Mouse (Mus musculus): ENCODE data around the gene Gtf2f2. TPM values are rescaled to one million over a fixed set of nuclear protein-coding genes. Genes with fewer than 3 reads are reported as not detected.

Gene Gtf2f2
- polyA plus RNA-seq, 1 experiment = 8.3 TPM

DNA sequence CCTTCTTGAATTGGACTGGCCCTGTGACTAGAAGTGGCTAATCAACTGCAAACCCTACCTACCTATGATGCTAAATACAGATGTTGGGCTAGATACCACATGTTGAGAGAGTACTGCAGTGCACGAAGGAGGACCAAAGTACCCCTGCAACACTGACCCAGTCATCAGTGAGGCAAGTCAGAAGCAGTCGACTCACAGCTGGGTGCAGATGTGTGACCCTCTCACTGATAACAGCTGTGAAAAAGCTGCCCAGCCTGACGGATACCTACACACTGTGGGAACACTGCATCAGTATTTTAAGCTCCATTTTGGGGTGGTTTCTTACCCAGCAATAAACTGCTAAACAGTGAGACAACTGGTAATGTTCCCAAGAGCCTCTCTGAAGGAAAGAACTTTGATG, 34.6 kb downstream of the Gtf2f2 start:
- TF ChIP-seq FLI1 (IDR thresholded peaks at IDR 0.05; ENCODE audit: low read length) (no peak), GATA1 (IDR thresholded peaks at IDR 0.05; ENCODE audit: borderline replicate concordance, low read length) (no peak)
- H3K36me3 ChIP-seq (replicated peaks; ENCODE audit: low read length) = peaks cover 23% of the 10 kb centered on the region
- H3K4me1 ChIP-seq = peaks cover 21% of the 10 kb centered on the region

DNA sequence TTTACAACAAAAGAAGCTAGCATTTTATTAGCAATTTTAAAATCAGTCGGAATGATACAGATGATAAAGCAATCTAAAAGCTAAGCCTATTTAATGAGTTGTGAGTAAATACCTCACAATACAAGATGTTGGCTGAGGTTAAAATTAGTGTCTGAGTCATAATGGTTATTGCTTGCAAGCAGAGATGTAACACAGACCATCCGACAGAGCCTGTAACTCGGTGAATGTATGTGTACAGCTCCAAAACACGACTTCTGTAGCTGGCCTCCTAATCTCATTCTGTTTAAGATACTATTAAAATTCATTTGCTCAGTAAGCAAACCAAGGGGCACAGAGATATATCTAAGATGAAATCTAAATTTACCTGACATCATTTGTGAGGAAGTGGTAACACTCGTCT, 43.4 kb downstream of the Gtf2f2 start:
- Histone ChIP-seq H3K9me3 (no peaks in the 10 kb centered on the region), H3K27me3 (replicated peaks) (no peaks in the 10 kb centered on the region), H3K36me3 (replicated peaks; ENCODE audit: low read length) (peaks cover 6% of the 10 kb centered on the region), H3K4me3 (replicated peaks) (no peak overlapping the region), H3K4me1 (peaks cover 11% of the 10 kb centered on the region; the same call in 1 of the 2 replicates)
- no peak for TF ChIP-seq GATA1 (IDR thresholded peaks at IDR 0.05; ENCODE audit: borderline replicate concordance, low read length)
- TF ChIP-seq FLI1 (IDR thresholded peaks at IDR 0.05; ENCODE audit: low read length) = no peak

More for the DNA sequence above, 34.6 kb downstream of the Gtf2f2 start:
- Histone ChIP-seq H3K4me3 (replicated peaks) (peak overlapping the region; percentile 47), H3K9me3 (no peaks in the 10 kb centered on the region), H3K27me3 (replicated peaks) (no peaks in the 10 kb centered on the region)

DNA sequence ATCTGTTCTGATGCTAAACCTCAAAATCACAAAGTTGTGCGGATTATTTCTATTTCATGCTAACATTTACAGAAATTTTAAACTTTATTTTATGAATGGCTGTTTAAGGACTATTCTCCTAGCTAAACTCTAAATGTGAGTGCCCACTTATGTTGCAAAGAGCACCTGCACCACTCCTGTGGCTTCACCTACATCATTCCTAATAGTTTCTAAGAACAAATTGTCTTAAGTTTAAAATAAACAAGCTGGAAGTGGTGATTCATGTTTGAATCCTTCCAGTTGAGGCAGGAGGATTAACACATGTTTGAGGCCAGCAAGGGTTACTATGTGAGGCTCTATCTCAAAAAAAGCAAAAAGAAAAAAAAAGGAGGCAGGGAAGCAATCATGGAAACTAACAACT, 46.2 kb downstream of the Gtf2f2 start:
- Histone ChIP-seq H3K4me1 (peaks cover 18% of the 10 kb centered on the region), H3K27me3 (replicated peaks) (no peaks in the 10 kb centered on the region), H3K9me3 (no peaks in the 10 kb centered on the region), H3K4me3 (replicated peaks) (no peak overlapping the region), H3K36me3 (replicated peaks; ENCODE audit: low read length) (peaks cover 6% of the 10 kb centered on the region)
- TF ChIP-seq GATA1 (IDR thresholded peaks at IDR 0.05; ENCODE audit: borderline replicate concordance, low read length) (no peak), FLI1 (IDR thresholded peaks at IDR 0.05; ENCODE audit: low read length) (no peak)

DNA sequence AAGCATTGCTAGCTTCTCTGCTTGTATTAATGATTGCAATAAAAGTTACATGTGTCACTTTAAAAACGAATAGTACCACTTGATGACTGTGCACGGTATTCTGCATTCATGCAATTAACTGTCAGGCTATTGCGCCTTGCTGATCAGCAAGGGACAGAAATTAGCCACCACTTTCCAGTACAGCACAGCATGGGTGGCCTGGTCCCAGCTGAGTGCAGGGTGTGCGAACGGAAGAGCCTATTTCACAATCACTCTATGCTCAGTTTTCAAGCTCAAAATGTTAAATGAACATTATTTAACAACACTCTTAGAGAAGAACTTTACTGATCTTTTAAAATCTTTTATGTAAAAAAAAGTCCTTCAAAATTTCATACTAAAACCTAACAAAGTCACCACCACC, 46.7 kb downstream of the Gtf2f2 start:
- no peak for TF ChIP-seq FLI1 (IDR thresholded peaks at IDR 0.05; ENCODE audit: low read length)
- no peak for TF ChIP-seq GATA1 (IDR thresholded peaks at IDR 0.05; ENCODE audit: borderline replicate concordance, low read length)
- Histone ChIP-seq H3K4me3 (replicated peaks) (no peak overlapping the region), H3K4me1 (peaks cover 22% of the 10 kb centered on the region), H3K36me3 (replicated peaks; ENCODE audit: low read length) (peaks cover 6% of the 10 kb centered on the region), H3K9me3 (no peaks in the 10 kb centered on the region), H3K27me3 (replicated peaks) (no peaks in the 10 kb centered on the region)

DNA sequence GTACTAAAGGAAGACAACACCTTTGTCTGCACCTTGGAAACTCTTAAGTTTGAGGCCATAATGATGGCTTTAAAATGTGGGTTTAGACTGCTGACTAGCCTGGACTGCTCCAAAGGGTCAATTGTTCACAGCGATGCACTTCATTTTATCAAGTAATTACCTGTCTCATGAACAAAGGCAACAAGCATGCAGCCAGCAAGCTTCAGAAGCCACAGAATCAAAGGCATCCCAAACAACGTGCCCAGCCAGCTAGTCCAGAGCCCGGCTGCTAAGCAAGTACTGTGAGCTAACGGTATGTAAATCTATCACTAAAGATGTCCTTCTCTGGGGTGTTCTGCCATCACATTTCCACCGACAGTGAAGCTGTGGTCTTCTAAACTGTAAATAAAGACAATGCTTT, 47.5 kb downstream of the Gtf2f2 start:
- Histone ChIP-seq H3K27me3 (replicated peaks) (no peaks in the 10 kb centered on the region), H3K36me3 (replicated peaks; ENCODE audit: low read length) (peaks cover 6% of the 10 kb centered on the region), H3K4me1 (peaks cover 23% of the 10 kb centered on the region), H3K4me3 (replicated peaks) (no peak overlapping the region), H3K9me3 (no peaks in the 10 kb centered on the region)
- TF ChIP-seq FLI1 (IDR thresholded peaks at IDR 0.05; ENCODE audit: low read length) = no peak
- no peak for TF ChIP-seq GATA1 (IDR thresholded peaks at IDR 0.05; ENCODE audit: borderline replicate concordance, low read length)

DNA sequence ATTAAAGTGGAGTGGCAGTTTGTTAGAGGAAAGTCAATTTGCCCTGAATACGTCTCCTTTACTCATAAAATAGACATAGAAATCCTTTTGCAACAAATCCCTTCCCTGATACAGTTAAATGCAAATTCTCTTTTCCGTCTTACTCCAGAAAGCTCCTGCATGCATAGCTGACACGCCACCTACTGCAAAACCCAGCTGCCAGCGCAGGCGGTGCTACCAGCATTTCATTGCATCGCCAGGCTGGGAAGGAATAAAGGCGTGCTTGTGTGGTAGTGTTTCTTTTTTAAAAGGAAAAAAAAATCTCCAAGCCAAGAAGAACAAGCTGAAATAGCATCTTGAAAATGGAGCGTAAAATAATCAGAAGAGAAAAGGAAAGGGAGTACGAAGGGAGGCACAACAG, 48.4 kb downstream of the Gtf2f2 start:
- no peak overlapping the region for H3K4me3 ChIP-seq (replicated peaks)
- H3K27me3 ChIP-seq (replicated peaks) = no peaks in the 10 kb centered on the region
- peaks cover 18% of the 10 kb centered on the region for H3K4me1 ChIP-seq
- no peaks in the 10 kb centered on the region for H3K9me3 ChIP-seq
- H3K36me3 ChIP-seq (replicated peaks; ENCODE audit: low read length) = peaks cover 6% of the 10 kb centered on the region
- TF ChIP-seq FLI1 (IDR thresholded peaks at IDR 0.05; ENCODE audit: low read length) = no peak
- TF ChIP-seq GATA1 (IDR thresholded peaks at IDR 0.05; ENCODE audit: borderline replicate concordance, low read length) = no peak

DNA sequence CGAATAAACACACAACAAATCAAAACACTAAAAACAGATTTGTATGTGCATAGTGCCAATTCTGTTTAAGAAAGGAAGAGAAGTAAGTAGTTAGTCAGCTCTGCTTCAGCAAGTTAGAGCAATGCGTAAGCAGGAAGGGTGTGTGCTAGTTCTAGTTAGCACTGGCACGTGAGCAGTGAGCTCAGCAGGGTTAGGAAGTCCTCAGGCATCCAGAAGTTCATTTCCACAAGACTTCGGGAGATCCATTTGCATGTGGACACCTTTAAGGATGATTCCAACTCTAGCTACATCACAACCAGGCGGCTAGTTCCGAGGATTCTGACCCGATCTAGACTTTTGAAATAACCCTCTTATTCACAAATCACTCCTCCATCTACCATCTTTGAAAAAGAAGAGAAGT, 55.9 kb downstream of the Gtf2f2 start, which contains the start of gene Kctd4:
Gene Kctd4, plus strand, starts transcription at position 244 of the 400 bp plus-strand sequence.
- Histone ChIP-seq H3K36me3 (replicated peaks; ENCODE audit: low read length) (peaks cover 5% of the 10 kb centered on the region), H3K4me3 (replicated peaks) (no peak within 1 kb of the TSS)
- TF ChIP-seq FLI1 (IDR thresholded peaks at IDR 0.05; ENCODE audit: low read length) (no peak), GATA1 (IDR thresholded peaks at IDR 0.05; ENCODE audit: borderline replicate concordance, low read length) (no peak)

DNA sequence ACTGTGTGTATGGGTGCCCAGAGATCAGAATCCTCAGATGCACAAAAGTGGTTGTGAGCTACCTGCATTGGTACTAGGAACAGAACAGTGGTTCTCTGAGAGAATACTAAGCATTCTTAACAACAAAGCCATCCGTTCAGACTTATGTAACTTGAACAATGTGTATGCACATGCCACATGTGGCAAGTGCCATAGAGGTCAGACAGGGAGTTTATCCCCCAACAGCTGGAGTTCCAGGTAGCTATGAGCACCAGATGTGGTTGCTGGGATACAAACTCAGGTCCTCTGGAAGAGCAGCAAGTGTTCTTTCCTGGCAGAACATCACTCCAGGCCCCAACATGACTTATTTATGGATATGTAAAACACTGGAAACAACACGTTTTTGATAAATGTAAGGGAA, 57.7 kb downstream of the Gtf2f2 start:
- Histone ChIP-seq H3K4me3 (replicated peaks) (no peak overlapping the region), H3K27me3 (replicated peaks) (no peaks in the 10 kb centered on the region), H3K4me1 (peaks cover 4% of the 10 kb centered on the region; the same call in 1 of the 2 replicates), H3K9me3 (no peaks in the 10 kb centered on the region), H3K36me3 (replicated peaks; ENCODE audit: low read length) (peaks cover 16% of the 10 kb centered on the region)
- TF ChIP-seq GATA1 (IDR thresholded peaks at IDR 0.05; ENCODE audit: borderline replicate concordance, low read length) (no peak), FLI1 (IDR thresholded peaks at IDR 0.05; ENCODE audit: low read length) (no peak)

More for the DNA sequence above, 55.9 kb downstream of the Gtf2f2 start, which contains the start of gene Kctd4:
- Histone ChIP-seq H3K4me1 (peaks cover 12% of the 10 kb centered on the region), H3K9me3 (no peaks in the 10 kb centered on the region), H3K27me3 (replicated peaks) (no peaks in the 10 kb centered on the region)

DNA sequence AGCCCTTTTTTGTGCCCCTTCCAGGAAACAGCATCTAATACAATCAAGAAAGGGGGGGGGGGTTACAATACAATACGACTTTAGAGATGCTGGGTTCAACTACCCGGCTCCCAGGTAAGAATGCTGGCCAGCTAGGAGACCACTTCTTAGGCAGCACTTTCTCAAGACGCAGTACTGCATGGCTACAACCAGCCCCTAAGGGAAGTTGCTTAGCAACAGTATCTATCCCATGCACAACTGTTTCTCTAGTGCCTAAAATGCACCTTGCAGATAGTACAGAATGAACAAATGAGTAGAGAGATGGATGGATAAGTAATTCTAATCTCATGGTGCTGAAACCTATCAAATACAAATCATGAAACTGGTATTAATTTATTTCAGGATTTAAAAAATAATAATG, 63.0 kb downstream of the Gtf2f2 start:
- no peak for TF ChIP-seq FLI1 (IDR thresholded peaks at IDR 0.05; ENCODE audit: low read length)
- no peak for TF ChIP-seq GATA1 (IDR thresholded peaks at IDR 0.05; ENCODE audit: borderline replicate concordance, low read length)
- no peaks in the 10 kb centered on the region for H3K27me3 ChIP-seq (replicated peaks)
- H3K4me1 ChIP-seq = peaks cover 18% of the 10 kb centered on the region
- H3K4me3 ChIP-seq (replicated peaks) = no peak overlapping the region
- peaks cover 29% of the 10 kb centered on the region for H3K36me3 ChIP-seq (replicated peaks; ENCODE audit: low read length)
- no peaks in the 10 kb centered on the region for H3K9me3 ChIP-seq

DNA sequence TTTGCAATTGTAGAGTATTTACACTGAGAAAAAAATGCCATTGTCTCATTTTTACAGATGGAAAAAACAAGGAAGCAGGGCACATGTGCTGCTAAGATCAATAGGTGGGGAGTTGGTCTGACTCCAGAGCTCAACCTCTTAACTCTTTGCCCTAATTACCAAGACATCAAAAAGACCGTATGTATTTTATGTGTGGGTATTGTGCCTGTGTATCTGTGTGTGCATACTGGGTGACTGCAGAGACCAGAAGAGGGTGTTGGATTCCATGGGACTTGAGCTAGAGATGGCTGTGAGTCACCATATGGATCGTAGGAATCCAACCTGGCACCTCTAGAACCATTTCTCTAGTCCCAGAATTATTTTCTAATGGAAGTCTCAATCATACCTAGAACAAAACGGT, 68.3 kb downstream of the Gtf2f2 start:
- peaks cover 29% of the 10 kb centered on the region for H3K36me3 ChIP-seq (replicated peaks; ENCODE audit: low read length)
- H3K9me3 ChIP-seq = no peaks in the 10 kb centered on the region
- H3K27me3 ChIP-seq (replicated peaks) = no peaks in the 10 kb centered on the region
- H3K4me3 ChIP-seq (replicated peaks) = no peak overlapping the region
- peaks cover 9% of the 10 kb centered on the region; the same call in 1 of the 2 replicates for H3K4me1 ChIP-seq
- no peak for TF ChIP-seq FLI1 (IDR thresholded peaks at IDR 0.05; ENCODE audit: low read length)
- no peak for TF ChIP-seq GATA1 (IDR thresholded peaks at IDR 0.05; ENCODE audit: borderline replicate concordance, low read length)

DNA sequence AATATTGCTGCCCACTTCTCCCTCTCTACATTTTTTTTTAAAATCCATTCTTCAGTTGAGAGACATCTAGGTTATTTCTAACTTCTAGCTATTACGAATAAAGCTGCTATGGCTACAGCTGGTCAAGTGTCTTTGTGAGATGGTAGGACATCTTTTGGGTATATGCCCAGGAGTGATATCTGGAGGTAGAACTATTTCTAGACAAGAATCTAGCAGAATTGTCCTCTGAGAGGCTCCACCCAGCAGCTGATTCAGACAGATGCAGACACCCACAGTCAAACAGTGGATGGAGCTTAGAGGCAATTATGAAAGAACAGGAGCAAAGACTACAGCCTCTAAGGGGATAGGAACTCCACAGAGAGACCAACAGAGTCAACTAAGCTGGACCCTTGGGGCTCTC, 69.2 kb downstream of the Gtf2f2 start:
- Histone ChIP-seq H3K27me3 (replicated peaks) (no peaks in the 10 kb centered on the region), H3K4me3 (replicated peaks) (no peak overlapping the region), H3K36me3 (replicated peaks; ENCODE audit: low read length) (peaks cover 24% of the 10 kb centered on the region), H3K9me3 (no peaks in the 10 kb centered on the region), H3K4me1 (peaks cover 9% of the 10 kb centered on the region; the same call in 1 of the 2 replicates)
- no peak for TF ChIP-seq GATA1 (IDR thresholded peaks at IDR 0.05; ENCODE audit: borderline replicate concordance, low read length)
- TF ChIP-seq FLI1 (IDR thresholded peaks at IDR 0.05; ENCODE audit: low read length) = no peak
